Mouse (Mus musculus) midbrain, embryonic 12.5 days (tissue): ENCODE results near the gene Bbs9. TPM values are rescaled to one million over a fixed set of nuclear protein-coding genes. Genes with fewer than 3 reads are reported as not detected.

Source experiments
- ATAC-seq: fragments of 200-750 bp; cut with Nextera tagmentation; 2 replicates; pipeline ENCODE4 v1.8.0; 2017; ENCODE audit warnings: low read depth, moderate TSS enrichment, moderate library complexity; ENCODE audit not compliant: low FRiP score
- H3K27ac ChIP-seq: fragments of 300-500 bp; sonication (generic); replicated peaks from 2 replicates; pipeline ENCODE4 v1.5.1; 2016; ENCODE audit warnings: mild to moderate bottlenecking
- H3K27me3 ChIP-seq: fragments of 300-500 bp; sonication (generic); 2 replicates; pipeline ENCODE4 v1.6.1; 2016; ENCODE audit warnings: mild to moderate bottlenecking
- H3K36me3 ChIP-seq: fragments of 300-500 bp; sonication (generic); 2 replicates; pipeline ENCODE4 v1.6.1; 2016
- H3K4me1 ChIP-seq: fragments of 300-500 bp; sonication (generic); 2 replicates; pipeline ENCODE4 v1.6.1; 2016
- H3K4me2 ChIP-seq: fragments of 300-500 bp; sonication (generic); replicated peaks from 2 replicates; pipeline ENCODE4 v1.6.1; 2016; ENCODE audit warnings: mild to moderate bottlenecking, moderate library complexity
- H3K4me3 ChIP-seq: fragments of 300-500 bp; sonication (generic); 2 replicates; pipeline ENCODE4 v1.5.1; 2016; ENCODE audit warnings: mild to moderate bottlenecking
- H3K9ac ChIP-seq: fragments of 300-500 bp; sonication (generic); replicated peaks from 2 replicates; pipeline ENCODE4 v1.6.1; 2016; ENCODE audit warnings: mild to moderate bottlenecking, moderate library complexity
- H3K9me3 ChIP-seq: fragments of 300-500 bp; sonication (generic); 2 replicates; pipeline ENCODE4 v1.6.1; 2016; ENCODE audit warnings: mild to moderate bottlenecking
- WGBS: fragments of 180-500 bp; shearing (Covaris S2); methylation state at CpG from one replicate; pipeline ENCODE4 v1.1.7; 2016; 5-methylcytosine and 5-hydroxymethylcytosine counted together
- polyA plus RNA-seq: library from polyadenylated mRNA; unstranded; fragments of >200 nt; fragmentation: Nextera tagmentation; extraction: Ambion mirVana; gene quantifications from 2 replicates; pipeline ENCODE4 v1.2.1, GENCODE M21; 2016

Gene Bbs9
- polyA plus RNA-seq, 1 experiment from 2014 or later, result 19.1 TPM

DNA sequence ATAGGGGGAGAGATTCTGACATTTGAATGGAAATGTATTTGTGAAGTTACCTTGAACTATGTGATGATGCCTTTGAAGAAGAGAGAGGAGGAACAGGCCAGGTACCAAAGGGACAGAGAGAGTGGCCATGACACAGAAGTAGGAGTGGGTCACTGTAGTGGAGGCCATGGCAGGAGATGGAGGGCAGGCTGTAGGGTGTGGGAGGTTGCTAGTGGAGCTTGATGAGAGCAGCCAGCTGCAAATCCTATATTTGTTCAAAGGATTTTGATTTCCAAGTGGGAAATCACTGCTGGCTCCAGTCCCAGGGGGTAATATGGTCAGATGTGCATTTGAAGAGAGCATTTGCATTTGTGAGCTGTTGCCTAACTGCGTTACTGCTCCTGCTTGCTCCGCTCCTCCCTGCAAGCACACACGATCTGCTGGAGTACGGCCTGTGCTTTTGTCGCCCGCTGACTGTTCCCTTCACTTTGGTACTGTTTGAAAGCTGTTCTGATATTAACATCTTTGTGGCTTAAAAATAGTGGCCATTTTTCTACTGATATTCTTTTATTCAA lies 137.8 kb downstream of the Bbs9 start:
- H3K9me3 ChIP-seq, result 0 out of 2 replicates have a peak, but pooled peaks cover 4% of the 10 kb centered on the region
- no peak overlapping the region for H3K9ac ChIP-seq
- peak; percentile 41; the same call in 1 of the 2 replicates for ATAC-seq
- H3K4me2 ChIP-seq, result no peak overlapping the region
- H3K4me3 ChIP-seq, result no peak overlapping the region
- no peak overlapping the region for H3K27ac ChIP-seq
- WGBS, result 76% methylated on average over 6 of the region's 6 CpGs
- no peaks in the 10 kb centered on the region for H3K4me1 ChIP-seq
- H3K27me3 ChIP-seq, result no peaks in the 10 kb centered on the region
- H3K36me3 ChIP-seq, result no peaks in the 10 kb centered on the region

DNA sequence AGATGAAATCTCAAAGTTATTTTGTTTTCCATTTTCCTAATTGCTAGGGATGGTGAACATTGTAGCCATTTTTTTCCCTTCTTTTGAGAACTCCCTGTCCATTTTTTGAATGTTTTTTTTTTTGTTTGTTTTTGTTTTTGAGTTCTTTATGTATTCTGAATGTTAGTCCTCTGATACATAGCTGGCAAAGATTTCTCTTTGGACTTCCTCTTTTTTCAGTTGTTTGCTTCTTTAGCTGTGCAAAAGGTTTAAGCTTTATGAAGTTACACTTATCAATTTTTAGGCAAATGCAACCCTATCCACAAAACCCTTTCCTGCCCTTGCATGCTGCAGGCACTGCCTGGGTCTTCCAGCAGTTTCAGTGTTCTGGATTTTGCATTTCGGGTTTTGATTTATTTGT lies 143.7 kb downstream of the Bbs9 start:
- H3K27me3 ChIP-seq, result no peaks in the 10 kb centered on the region
- H3K4me1 ChIP-seq, result no peaks in the 10 kb centered on the region
- 100% methylated on average over 1 of the region's 1 CpGs for WGBS
- H3K9me3 ChIP-seq, result 0 out of 2 replicates have a peak, but pooled peaks cover 4% of the 10 kb centered on the region
- no peak overlapping the region for H3K4me3 ChIP-seq
- ATAC-seq, result no peak
- no peak overlapping the region for H3K4me2 ChIP-seq
- no peak overlapping the region for H3K9ac ChIP-seq
- no peaks in the 10 kb centered on the region for H3K36me3 ChIP-seq
- no peak overlapping the region for H3K27ac ChIP-seq

DNA sequence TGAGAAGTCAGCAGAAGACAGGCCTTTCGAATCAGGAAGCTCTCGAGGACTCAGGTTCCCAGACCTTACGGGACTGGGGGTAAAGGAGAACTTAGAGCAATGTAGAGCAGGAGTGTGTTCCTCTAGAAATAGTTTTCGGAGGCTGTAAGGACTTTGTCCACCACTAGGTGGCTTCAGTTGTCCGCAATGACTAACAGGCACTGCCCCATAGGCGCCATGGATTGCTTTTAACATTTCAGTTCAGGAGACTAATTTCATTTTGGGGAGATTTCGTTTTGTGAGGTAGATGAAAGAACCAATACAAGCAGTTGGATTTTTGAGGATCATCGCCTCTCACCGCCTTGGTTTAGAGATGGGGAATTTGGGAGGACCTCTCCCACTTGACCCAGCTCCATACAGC lies 149.5 kb downstream of the Bbs9 start:
- no peaks in the 10 kb centered on the region for H3K4me1 ChIP-seq
- H3K9ac ChIP-seq, result no peak overlapping the region
- H3K4me3 ChIP-seq, result no peak overlapping the region
- no peaks in the 10 kb centered on the region for H3K36me3 ChIP-seq
- no peaks in the 10 kb centered on the region for H3K9me3 ChIP-seq
- ATAC-seq, result 0 out of 2 replicates have a peak, but pooled peaks have one; percentile 41
- no peak overlapping the region for H3K27ac ChIP-seq
- H3K4me2 ChIP-seq, result no peak overlapping the region
- no peaks in the 10 kb centered on the region for H3K27me3 ChIP-seq
- 56% methylated on average over 9 of the region's 9 CpGs for WGBS

DNA sequence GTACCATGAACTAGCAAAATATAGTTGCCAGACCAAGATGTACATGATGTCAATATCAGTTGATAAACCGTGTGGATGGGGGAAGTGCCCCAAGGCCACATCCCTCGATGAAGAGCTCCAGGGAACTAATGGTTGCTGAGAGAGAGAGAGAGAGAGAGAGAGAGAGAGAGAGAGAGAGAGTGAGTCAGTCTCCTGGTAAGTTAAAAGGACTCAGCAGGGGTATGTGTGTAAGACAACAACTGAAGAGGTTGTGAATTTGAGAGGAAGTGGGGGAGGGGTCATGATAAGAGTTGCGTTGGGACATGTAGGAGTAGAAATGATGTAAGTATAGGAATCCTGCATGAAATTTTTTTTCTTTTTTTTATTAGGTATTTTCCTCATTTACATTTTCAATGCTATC lies 150.5 kb downstream of the Bbs9 start:
- Histone ChIP-seq H3K27me3 (no peaks in the 10 kb centered on the region), H3K9me3 (no peaks in the 10 kb centered on the region), H3K9ac (no peak overlapping the region), H3K27ac (no peak overlapping the region), H3K36me3 (no peaks in the 10 kb centered on the region), H3K4me3 (no peak overlapping the region), H3K4me1 (no peaks in the 10 kb centered on the region), H3K4me2 (no peak overlapping the region)
- WGBS, result 86% methylated on average over 3 of the region's 3 CpGs
- ATAC-seq, result no peak

GRCm38 (mm10) chr9:22627912-22628311 lies 152.4 kb downstream of the Bbs9 start:
- no peaks in the 10 kb centered on the region for H3K4me1 ChIP-seq
- 85% methylated on average over 3 of the region's 3 CpGs for WGBS

DNA sequence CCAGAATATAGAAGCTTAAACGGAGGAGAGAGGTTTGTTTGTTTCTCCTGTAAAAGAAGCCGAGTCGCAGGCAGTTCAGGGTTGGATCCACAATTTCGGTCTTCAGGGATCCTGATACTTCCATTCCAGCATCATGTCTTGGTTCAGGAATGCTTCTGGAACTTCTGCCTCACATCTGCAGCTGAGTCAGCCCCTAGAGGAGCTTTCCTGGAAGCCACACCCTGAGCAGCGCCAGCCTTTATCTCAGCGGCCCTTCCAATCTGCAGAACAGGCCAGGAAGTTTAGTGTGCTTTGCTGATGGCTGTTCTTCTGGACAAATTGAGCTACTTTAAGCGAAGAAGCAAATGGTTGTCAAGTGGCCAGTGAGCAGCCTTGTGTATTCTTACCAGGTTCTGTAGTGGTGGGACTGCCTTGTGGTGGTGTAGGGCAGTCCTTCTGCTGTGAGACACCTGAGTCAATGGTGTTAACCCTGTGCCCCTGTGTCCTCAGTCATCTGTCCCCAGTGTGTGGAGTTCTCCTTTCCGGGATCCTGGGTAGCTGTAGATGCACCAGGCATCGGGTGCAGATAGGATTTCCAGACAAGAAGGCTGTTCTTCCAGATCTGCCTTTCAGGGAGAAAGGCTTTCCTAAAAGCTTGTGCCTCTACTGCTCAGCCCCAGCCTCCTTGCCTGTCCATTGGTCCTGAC lies 157.4 kb downstream of the Bbs9 start:
- no peaks in the 10 kb centered on the region for H3K4me1 ChIP-seq
- 89% methylated on average over 9 of the region's 9 CpGs for WGBS
- H3K9ac ChIP-seq, result no peak overlapping the region
- H3K27me3 ChIP-seq, result no peaks in the 10 kb centered on the region
- H3K4me3 ChIP-seq, result no peak overlapping the region
- no peak for ATAC-seq
- H3K36me3 ChIP-seq, result no peaks in the 10 kb centered on the region
- H3K4me2 ChIP-seq, result no peak overlapping the region
- no peaks in the 10 kb centered on the region for H3K9me3 ChIP-seq
- H3K27ac ChIP-seq, result no peak overlapping the region

More at GRCm38 (mm10) chr9:22627912-22628311, 152.4 kb downstream of the Bbs9 start:
- Histone ChIP-seq H3K36me3 (no peaks in the 10 kb centered on the region), H3K27ac (no peak overlapping the region), H3K4me2 (no peak overlapping the region), H3K9ac (no peak overlapping the region), H3K9me3 (no peaks in the 10 kb centered on the region), H3K27me3 (no peaks in the 10 kb centered on the region), H3K4me3 (no peak overlapping the region)
- ATAC-seq, result no peak

GRCm38 (mm10) chr9:22638502-22638901 lies 163.0 kb downstream of the Bbs9 start:
- H3K9ac ChIP-seq, result no peak overlapping the region
- no peak for ATAC-seq
- no peaks in the 10 kb centered on the region for H3K27me3 ChIP-seq
- no peak overlapping the region for H3K27ac ChIP-seq
- 89% methylated on average over 5 of the region's 5 CpGs for WGBS
- no peaks in the 10 kb centered on the region for H3K9me3 ChIP-seq
- H3K4me2 ChIP-seq, result no peak overlapping the region
- no peaks in the 10 kb centered on the region for H3K4me1 ChIP-seq
- no peak overlapping the region for H3K4me3 ChIP-seq
- no peaks in the 10 kb centered on the region for H3K36me3 ChIP-seq

- no peak overlapping the region for H3K4me2 ChIP-seq
- no peaks in the 10 kb centered on the region for H3K27me3 ChIP-seq
- H3K4me3 ChIP-seq, result no peak overlapping the region
- H3K9me3 ChIP-seq, result no peaks in the 10 kb centered on the region
- ATAC-seq, result no peak
- H3K36me3 ChIP-seq, result no peaks in the 10 kb centered on the region
- no peak overlapping the region for H3K27ac ChIP-seq
- WGBS, result 78% methylated on average over 13 of the region's 13 CpGs
- no peaks in the 10 kb centered on the region for H3K4me1 ChIP-seq
- H3K9ac ChIP-seq, result no peak overlapping the region
Observed at GRCm38 (mm10) chr9:22640683-22641431, 165.3 kb downstream of the Bbs9 start.

GRCm38 (mm10) chr9:22645844-22646390 lies 170.4 kb downstream of the Bbs9 start:
- Histone ChIP-seq H3K9me3 (no peaks in the 10 kb centered on the region), H3K4me1 (no peaks in the 10 kb centered on the region), H3K4me3 (no peak overlapping the region), H3K9ac (no peak overlapping the region), H3K36me3 (no peaks in the 10 kb centered on the region), H3K27ac (no peak overlapping the region), H3K4me2 (no peak overlapping the region), H3K27me3 (no peaks in the 10 kb centered on the region)
- no peak for ATAC-seq
- WGBS, result 94% methylated on average over 6 of the region's 6 CpGs

DNA sequence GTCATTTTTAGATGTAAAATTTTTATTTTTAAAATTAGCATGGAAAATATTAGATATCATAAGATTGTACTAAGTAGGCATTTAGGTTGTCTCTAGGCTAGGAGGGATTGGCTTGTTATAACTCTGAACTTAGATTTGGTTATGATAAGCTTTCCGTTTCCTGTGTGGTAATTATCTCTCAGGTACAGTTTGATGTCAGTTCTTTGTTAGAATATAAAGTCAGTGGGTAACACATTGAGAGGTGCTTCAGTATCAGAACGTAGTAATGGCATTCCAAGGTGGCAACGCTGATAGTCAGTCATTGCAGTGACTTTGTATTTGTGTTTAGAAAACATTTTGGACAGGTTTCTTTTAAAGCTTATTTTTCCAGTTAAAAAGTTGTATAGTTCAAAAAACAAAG lies 170.9 kb downstream of the Bbs9 start:
- no peak overlapping the region for H3K9ac ChIP-seq
- no peaks in the 10 kb centered on the region for H3K9me3 ChIP-seq
- no peak overlapping the region for H3K27ac ChIP-seq
- H3K4me2 ChIP-seq, result no peak overlapping the region
- H3K36me3 ChIP-seq, result no peaks in the 10 kb centered on the region
- no peaks in the 10 kb centered on the region for H3K27me3 ChIP-seq
- H3K4me3 ChIP-seq, result no peak overlapping the region
- no peaks in the 10 kb centered on the region for H3K4me1 ChIP-seq
- no peak for ATAC-seq
- WGBS, result 92% methylated on average over 3 of the region's 3 CpGs

GRCm38 (mm10) chr9:22648163-22648562 lies 172.6 kb downstream of the Bbs9 start:
- 96% methylated on average over 3 of the region's 3 CpGs for WGBS

GRCm38 (mm10) chr9:22649606-22650005 lies 174.1 kb downstream of the Bbs9 start:
- H3K27ac ChIP-seq, result no peak overlapping the region
- 88% methylated on average over 10 of the region's 10 CpGs for WGBS

More at GRCm38 (mm10) chr9:22648163-22648562, 172.6 kb downstream of the Bbs9 start:
- Histone ChIP-seq H3K4me1 (no peaks in the 10 kb centered on the region), H3K27me3 (no peaks in the 10 kb centered on the region), H3K27ac (no peak overlapping the region), H3K9ac (no peak overlapping the region), H3K4me3 (no peak overlapping the region), H3K4me2 (no peak overlapping the region), H3K36me3 (no peaks in the 10 kb centered on the region), H3K9me3 (no peaks in the 10 kb centered on the region)
- ATAC-seq, result no peak

More at GRCm38 (mm10) chr9:22649606-22650005, 174.1 kb downstream of the Bbs9 start:
- no peak overlapping the region for H3K9ac ChIP-seq
- H3K4me3 ChIP-seq, result no peak overlapping the region
- peaks cover under 1% of the 10 kb centered on the region; the same call in 1 of the 2 replicates for H3K4me1 ChIP-seq
- no peaks in the 10 kb centered on the region for H3K27me3 ChIP-seq
- no peaks in the 10 kb centered on the region for H3K9me3 ChIP-seq
- ATAC-seq, result no peak
- H3K36me3 ChIP-seq, result no peaks in the 10 kb centered on the region
- no peak overlapping the region for H3K4me2 ChIP-seq
